Mouse (Mus musculus): Measurements from ENCODE around the gene Smarca2. TPM values are rescaled to one million over a fixed set of nuclear protein-coding genes. Genes with fewer than 3 reads are reported as not detected.

Gene Smarca2
- polyA plus RNA-seq, 1 experiment, result 2.1 TPM

- Histone ChIP-seq H3K4me3 (ENCODE audit: insufficient read depth, poor library complexity, severe bottlenecking) (no peak overlapping the region), H3K36me3 (ENCODE audit: control insufficient read depth, insufficient read depth) (no peaks in the 10 kb centered on the region), H3K79me3 (ENCODE audit: low read depth) (no peaks in the 10 kb centered on the region), H3K79me2 (ENCODE audit: control insufficient read depth, insufficient read depth) (no peaks in the 10 kb centered on the region), H3ac (ENCODE audit: control insufficient read depth, insufficient read length, low read depth) (no peak overlapping the region), H3K27me3 (ENCODE audit: control insufficient read depth, insufficient read depth, insufficient read length) (no peaks in the 10 kb centered on the region)
- TF ChIP-seq CTCF (IDR thresholded peaks at IDR 0.05; ENCODE audit: control insufficient read depth, insufficient read depth, insufficient read length), result no peak
- no peak for TF ChIP-seq MYOG (IDR thresholded peaks at IDR 0.05; ENCODE audit: control insufficient read depth, extremely low read depth, insufficient read length)
- no peak for TF ChIP-seq MYOD1 (IDR thresholded peaks at IDR 0.05; ENCODE audit: control insufficient read depth, insufficient read length, low read depth)
- TF ChIP-seq USF1 (IDR thresholded peaks at IDR 0.05; ENCODE audit: low read depth), result no peak
- TF ChIP-seq MAX (IDR thresholded peaks at IDR 0.05), result no peak
- TF ChIP-seq CEBPB (IDR thresholded peaks at IDR 0.05; ENCODE audit: low read depth), result no peak
- TF ChIP-seq FOSL1 (IDR thresholded peaks at IDR 0.05; ENCODE audit: insufficient read depth, low read length, poor library complexity, severe bottlenecking), result no peak
Observed at GRCm38 (mm10) chr19:26767454-26767853, 162.6 kb downstream of the Smarca2 start.

GRCm38 (mm10) chr19:26767941-26768340, 163.1 kb downstream of the Smarca2 start:
- Histone ChIP-seq H3K79me3 (ENCODE audit: low read depth) (no peaks in the 10 kb centered on the region), H3ac (ENCODE audit: control insufficient read depth, insufficient read length, low read depth) (no peak overlapping the region), H3K27me3 (ENCODE audit: control insufficient read depth, insufficient read depth, insufficient read length) (no peaks in the 10 kb centered on the region), H3K4me3 (ENCODE audit: insufficient read depth, poor library complexity, severe bottlenecking) (no peak overlapping the region), H3K79me2 (ENCODE audit: control insufficient read depth, insufficient read depth) (no peaks in the 10 kb centered on the region), H3K36me3 (ENCODE audit: control insufficient read depth, insufficient read depth) (no peaks in the 10 kb centered on the region)
- TF ChIP-seq MAX (IDR thresholded peaks at IDR 0.05) (no peak), CTCF (IDR thresholded peaks at IDR 0.05; ENCODE audit: control insufficient read depth, insufficient read depth, insufficient read length) (no peak), CEBPB (IDR thresholded peaks at IDR 0.05; ENCODE audit: low read depth) (no peak), FOSL1 (IDR thresholded peaks at IDR 0.05; ENCODE audit: insufficient read depth, low read length, poor library complexity, severe bottlenecking) (no peak), USF1 (IDR thresholded peaks at IDR 0.05; ENCODE audit: low read depth) (no peak), MYOD1 (IDR thresholded peaks at IDR 0.05; ENCODE audit: control insufficient read depth, insufficient read length, low read depth) (no peak)

DNA sequence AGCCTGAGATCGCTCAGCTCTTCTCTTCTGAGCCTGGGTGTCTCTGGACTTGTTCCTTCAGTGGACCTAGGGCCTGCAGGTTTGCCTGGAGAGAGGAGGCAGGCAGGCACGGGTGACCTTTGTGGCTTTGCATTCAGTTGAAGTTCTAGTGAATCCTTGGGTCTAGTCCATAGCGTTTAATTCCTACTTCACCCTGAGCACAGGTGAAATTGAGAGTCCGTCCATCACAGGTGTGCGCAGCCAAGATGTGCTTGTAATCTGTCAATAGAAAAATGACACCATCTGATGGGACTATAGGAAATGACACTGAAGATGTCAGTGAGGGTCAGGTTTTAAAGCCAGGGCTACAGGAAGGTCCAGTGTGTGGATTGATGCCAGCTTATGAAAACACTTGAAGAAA, 164.0 kb downstream of the Smarca2 start:
- no peaks in the 10 kb centered on the region for H3K79me3 ChIP-seq (ENCODE audit: low read depth)
- no peak for TF ChIP-seq CTCF (IDR thresholded peaks at IDR 0.05; ENCODE audit: control insufficient read depth, insufficient read depth, insufficient read length)
- TF ChIP-seq MAX (IDR thresholded peaks at IDR 0.05), result no peak
- H3K27me3 ChIP-seq (ENCODE audit: control insufficient read depth, insufficient read depth, insufficient read length), result no peaks in the 10 kb centered on the region
- H3K79me2 ChIP-seq (ENCODE audit: control insufficient read depth, insufficient read depth), result no peaks in the 10 kb centered on the region
- no peaks in the 10 kb centered on the region for H3K36me3 ChIP-seq (ENCODE audit: control insufficient read depth, insufficient read depth)
- H3ac ChIP-seq (ENCODE audit: control insufficient read depth, insufficient read length, low read depth), result no peak overlapping the region
- no peak overlapping the region for H3K4me3 ChIP-seq (ENCODE audit: insufficient read depth, poor library complexity, severe bottlenecking)

DNA sequence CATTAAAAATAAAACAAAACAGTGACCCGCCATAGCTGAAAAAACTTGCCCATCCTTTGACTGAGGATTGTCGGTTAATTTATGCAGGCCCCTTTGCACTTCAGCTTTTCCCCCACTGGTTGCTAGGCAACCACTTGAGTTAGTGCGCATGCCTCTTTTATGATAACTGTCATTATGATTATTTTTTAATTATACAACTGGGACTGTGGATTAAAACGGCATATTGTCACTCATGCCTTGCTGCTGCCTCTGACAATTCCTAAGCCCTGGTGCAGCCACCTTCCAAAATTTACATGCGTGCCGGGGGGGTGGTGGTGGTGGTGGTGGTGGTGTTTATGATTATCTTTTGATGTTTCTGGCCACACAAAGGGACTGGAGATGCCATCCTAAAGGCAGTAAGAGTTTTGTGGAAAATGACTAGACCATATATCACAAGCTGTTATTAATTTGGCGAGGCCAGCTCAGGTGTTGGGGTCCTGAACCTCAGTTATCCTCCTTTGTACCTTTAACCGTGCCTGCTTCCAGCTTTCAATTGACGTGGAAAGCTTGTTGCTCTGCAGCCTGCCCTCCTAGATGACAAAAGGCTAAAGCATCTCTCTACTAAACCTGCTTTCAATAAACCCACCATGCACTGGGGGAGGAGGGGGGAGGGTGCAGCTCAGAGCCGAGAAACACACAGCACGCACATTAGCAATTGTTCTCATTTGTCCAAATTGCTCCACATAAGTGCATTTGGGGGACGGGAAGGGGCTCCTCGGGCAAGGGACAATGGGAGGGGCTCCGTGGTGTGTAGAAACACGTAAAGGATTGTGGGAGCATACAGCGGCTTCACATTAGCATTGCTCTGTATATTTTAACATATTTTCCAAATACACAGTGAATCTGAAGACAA, 165.0 kb downstream of the Smarca2 start:
- TF ChIP-seq MAX (IDR thresholded peaks at IDR 0.05) (no peak), MYOG (IDR thresholded peaks at IDR 0.05; ENCODE audit: control insufficient read depth, extremely low read depth, insufficient read length) (no peak), FOSL1 (IDR thresholded peaks at IDR 0.05; ENCODE audit: insufficient read depth, low read length, poor library complexity, severe bottlenecking) (no peak), CEBPB (IDR thresholded peaks at IDR 0.05; ENCODE audit: low read depth) (no peak), USF1 (IDR thresholded peaks at IDR 0.05; ENCODE audit: low read depth) (no peak), CTCF (IDR thresholded peaks at IDR 0.05; ENCODE audit: control insufficient read depth, insufficient read depth, insufficient read length) (no peak), MYOD1 (IDR thresholded peaks at IDR 0.05; ENCODE audit: control insufficient read depth, insufficient read length, low read depth) (no peak)
- Histone ChIP-seq H3K79me3 (ENCODE audit: low read depth) (no peaks in the 10 kb centered on the region), H3K27me3 (ENCODE audit: control insufficient read depth, insufficient read depth, insufficient read length) (no peaks in the 10 kb centered on the region), H3ac (ENCODE audit: control insufficient read depth, insufficient read length, low read depth) (no peak overlapping the region), H3K4me3 (ENCODE audit: insufficient read depth, poor library complexity, severe bottlenecking) (no peak overlapping the region), H3K79me2 (ENCODE audit: control insufficient read depth, insufficient read depth) (no peaks in the 10 kb centered on the region), H3K36me3 (ENCODE audit: control insufficient read depth, insufficient read depth) (no peaks in the 10 kb centered on the region)

DNA sequence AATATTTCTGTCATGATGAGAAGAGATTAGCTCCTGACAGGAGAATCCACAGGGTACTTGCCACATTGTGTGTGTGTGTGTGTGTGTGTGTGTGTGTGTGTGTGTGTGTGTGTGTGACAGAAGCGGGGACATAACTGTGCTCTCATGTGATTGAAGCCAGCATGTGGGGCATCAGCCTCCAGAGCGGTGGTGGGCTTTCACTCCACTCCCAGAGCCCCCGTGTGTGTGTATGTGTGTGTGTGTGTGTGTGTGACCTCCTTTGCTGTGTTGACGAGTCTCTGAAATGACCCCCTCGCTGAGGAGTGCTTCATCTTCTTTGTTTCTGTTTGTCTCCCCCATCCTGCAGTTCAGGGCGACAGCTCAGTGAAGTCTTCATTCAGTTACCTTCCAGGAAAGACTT, 165.7 kb downstream of the Smarca2 start:
- no peaks in the 10 kb centered on the region for H3K36me3 ChIP-seq (ENCODE audit: control insufficient read depth, insufficient read depth)
- H3K4me3 ChIP-seq (ENCODE audit: insufficient read depth, poor library complexity, severe bottlenecking), result no peak overlapping the region
- H3K27me3 ChIP-seq (ENCODE audit: control insufficient read depth, insufficient read depth, insufficient read length), result no peaks in the 10 kb centered on the region
- no peak overlapping the region for H3ac ChIP-seq (ENCODE audit: control insufficient read depth, insufficient read length, low read depth)
- H3K79me2 ChIP-seq (ENCODE audit: control insufficient read depth, insufficient read depth), result no peaks in the 10 kb centered on the region
- TF ChIP-seq MYOD1 (IDR thresholded peaks at IDR 0.05; ENCODE audit: control insufficient read depth, insufficient read length, low read depth), result no peak
- TF ChIP-seq MYOG (IDR thresholded peaks at IDR 0.05; ENCODE audit: control insufficient read depth, extremely low read depth, insufficient read length), result no peak
- no peak for TF ChIP-seq CEBPB (IDR thresholded peaks at IDR 0.05; ENCODE audit: low read depth)
- TF ChIP-seq USF1 (IDR thresholded peaks at IDR 0.05; ENCODE audit: low read depth), result no peak
- TF ChIP-seq FOSL1 (IDR thresholded peaks at IDR 0.05; ENCODE audit: insufficient read depth, low read length, poor library complexity, severe bottlenecking), result no peak
- no peak for TF ChIP-seq MAX (IDR thresholded peaks at IDR 0.05)
- TF ChIP-seq CTCF (IDR thresholded peaks at IDR 0.05; ENCODE audit: control insufficient read depth, insufficient read depth, insufficient read length), result no peak
- H3K79me3 ChIP-seq (ENCODE audit: low read depth), result no peaks in the 10 kb centered on the region
